Mouse (Mus musculus) erythroblast, embryonic 14.5 days (primary cell): Measurements from ENCODE around the gene Gm11168. TPM values are rescaled to one million over a fixed set of nuclear protein-coding genes. Genes with fewer than 3 reads are reported as not detected.
"Not testable (repeated sequence)": the region's sequence is repeated elsewhere in the genome, so short reads cannot be mapped to it uniquely, and the experiment has no call there.

ENCODE experiments used
- H3K27me3 ChIP-seq: 2 replicates; pipeline ENCODE4 v1.6.1; 2012; ENCODE audit warnings: inconsistent platforms; ENCODE audit not compliant: control insufficient read depth
- H3K36me3 ChIP-seq: 2 replicates; pipeline ENCODE4 v1.6.1; 2012; ENCODE audit warnings: mild to moderate bottlenecking, inconsistent platforms; ENCODE audit not compliant: control insufficient read depth
- H3K4me1 ChIP-seq: 2 replicates; pipeline ENCODE4 v1.6.1; 2012; ENCODE audit warnings: inconsistent platforms; ENCODE audit not compliant: control insufficient read depth
- H3K4me3 ChIP-seq: replicated peaks from 2 replicates; pipeline ENCODE3; 2012; ENCODE audit warnings: moderate library complexity, mild to moderate bottlenecking, inconsistent platforms
- H3K9me3 ChIP-seq: 2 replicates; pipeline ENCODE4 v1.6.1; 2012; ENCODE audit warnings: low read length, inconsistent platforms, mixed read lengths; ENCODE audit not compliant: control insufficient read depth
- polyA plus RNA-seq: library from polyadenylated mRNA; stranded (reverse); fragments of >175 nt; gene quantifications from 2 replicates; pipeline ENCODE4 v1.2.3, GENCODE M21; 2012

The Gm11168 gene
- polyA plus RNA-seq, 1 experiment: 1.2 TPM

DNA sequence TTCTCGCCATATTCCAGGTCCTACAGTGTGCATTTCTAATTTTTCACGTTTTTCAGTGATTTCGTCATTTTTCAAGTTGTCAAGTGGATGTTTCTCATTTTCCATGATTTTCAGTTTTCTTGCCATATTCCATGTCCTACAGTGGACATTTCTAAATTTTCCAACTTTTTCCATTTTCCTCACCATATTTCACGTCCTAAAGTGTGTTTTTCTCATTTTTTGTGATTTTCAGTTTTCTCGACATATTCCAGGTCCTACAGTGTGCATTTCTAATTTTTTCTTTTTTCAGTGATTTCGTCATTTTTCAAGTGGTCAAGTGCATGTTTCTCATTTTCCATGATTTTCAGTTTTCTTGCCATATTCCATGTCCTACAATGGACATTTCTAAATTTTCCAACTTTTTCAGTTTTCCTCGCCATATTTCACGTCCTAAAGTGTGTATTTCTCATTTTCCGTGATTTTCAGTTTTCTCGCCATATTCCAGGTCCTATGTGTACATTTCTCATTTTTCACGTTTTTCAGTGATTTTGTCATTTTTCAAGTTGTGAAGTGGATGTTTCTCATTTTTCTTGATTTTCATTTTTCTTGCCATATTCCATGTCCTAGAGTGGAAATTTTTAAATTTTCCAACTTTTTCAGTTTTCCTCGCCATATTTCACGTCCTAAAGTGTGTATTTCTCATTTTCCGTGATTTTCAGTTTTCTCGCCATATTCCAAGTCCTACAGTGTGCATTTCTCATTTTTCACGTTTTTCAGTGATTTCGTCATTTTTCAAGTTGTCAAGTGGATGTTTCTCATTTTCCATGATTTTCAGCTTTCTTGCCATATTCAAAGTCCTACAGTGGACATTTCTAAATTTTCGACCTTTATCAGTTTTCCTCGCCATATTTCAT lies 16.9 kb downstream of the Gm11168 start:
- H3K4me1 ChIP-seq, H3K36me3 ChIP-seq, H3K9me3 ChIP-seq, H3K4me3 ChIP-seq, H3K27me3 ChIP-seq: not testable (repeated sequence)

DNA sequence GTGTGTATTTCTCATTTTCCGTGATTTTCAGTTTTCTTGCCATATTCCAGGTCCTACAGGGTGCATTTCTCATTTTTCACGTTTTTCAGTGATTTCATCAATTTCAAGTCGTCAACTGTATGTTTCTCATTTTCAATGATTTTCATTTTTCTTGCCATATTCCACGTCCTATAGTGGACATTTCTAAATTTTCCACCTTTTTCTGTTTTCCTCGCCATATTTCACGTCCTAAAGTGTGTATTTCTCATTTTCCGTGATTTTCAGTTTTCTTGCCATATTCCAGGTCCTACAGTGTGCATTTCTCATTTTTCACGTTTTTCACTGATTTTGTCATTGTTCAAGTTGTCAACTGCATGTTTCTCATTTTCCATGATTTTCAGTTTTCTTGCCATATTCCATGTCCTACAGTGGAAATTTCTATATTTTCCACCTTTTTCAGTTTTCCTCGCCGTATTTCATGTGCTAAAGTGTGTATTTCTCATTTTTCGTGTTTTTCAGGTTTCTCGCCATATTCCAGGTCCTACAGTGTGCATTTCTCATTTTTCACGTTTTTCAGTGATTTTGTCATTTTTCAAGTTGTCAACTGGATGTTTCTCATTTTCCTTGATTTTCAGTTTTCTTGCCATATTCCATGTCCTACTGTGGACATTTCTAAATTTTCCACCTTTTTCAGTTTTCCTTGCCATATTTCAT lies 19.3 kb downstream of the Gm11168 start:
- H3K36me3 ChIP-seq, H3K9me3 ChIP-seq, H3K4me3 ChIP-seq, H3K27me3 ChIP-seq, H3K4me1 ChIP-seq: not testable (repeated sequence)

DNA sequence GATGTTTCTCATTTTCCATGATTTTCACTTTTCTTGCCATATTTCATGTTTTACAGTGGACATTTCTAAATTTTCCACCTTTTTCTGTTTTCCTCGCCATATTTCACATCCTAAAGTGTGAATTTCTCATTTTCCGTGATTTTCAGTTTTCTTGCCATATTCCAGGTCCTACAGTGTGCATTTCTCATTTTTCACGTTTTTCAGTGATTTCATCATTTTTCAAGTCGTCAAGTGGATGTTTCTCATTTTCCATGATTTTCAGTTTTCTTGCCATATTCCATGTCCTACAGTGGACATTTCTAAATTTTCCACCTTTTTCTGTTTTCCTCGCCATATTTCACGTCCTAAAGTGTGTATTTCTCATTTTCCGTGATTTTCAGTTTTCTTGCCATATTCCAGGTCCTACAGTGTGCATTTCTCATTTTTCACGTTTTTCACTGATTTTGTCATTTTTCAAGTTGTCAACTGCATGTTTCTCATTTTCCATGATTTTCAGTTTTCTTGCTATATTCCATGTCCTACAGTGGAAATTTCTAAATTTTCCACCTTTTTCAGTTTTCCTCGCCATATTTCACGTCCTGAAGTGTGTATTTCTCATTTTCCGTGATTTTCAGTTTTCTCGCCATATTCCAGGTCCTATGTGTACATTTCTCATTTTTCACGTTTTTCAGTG lies 20.3 kb downstream of the Gm11168 start, which contains the start of gene Gm10718:
Gene Gm10718, plus strand, starts transcription at position 236 of the 673 bp plus-strand sequence.
- not testable (repeated sequence) for H3K27me3 ChIP-seq, H3K36me3 ChIP-seq, H3K4me1 ChIP-seq, H3K9me3 ChIP-seq, H3K4me3 ChIP-seq

DNA sequence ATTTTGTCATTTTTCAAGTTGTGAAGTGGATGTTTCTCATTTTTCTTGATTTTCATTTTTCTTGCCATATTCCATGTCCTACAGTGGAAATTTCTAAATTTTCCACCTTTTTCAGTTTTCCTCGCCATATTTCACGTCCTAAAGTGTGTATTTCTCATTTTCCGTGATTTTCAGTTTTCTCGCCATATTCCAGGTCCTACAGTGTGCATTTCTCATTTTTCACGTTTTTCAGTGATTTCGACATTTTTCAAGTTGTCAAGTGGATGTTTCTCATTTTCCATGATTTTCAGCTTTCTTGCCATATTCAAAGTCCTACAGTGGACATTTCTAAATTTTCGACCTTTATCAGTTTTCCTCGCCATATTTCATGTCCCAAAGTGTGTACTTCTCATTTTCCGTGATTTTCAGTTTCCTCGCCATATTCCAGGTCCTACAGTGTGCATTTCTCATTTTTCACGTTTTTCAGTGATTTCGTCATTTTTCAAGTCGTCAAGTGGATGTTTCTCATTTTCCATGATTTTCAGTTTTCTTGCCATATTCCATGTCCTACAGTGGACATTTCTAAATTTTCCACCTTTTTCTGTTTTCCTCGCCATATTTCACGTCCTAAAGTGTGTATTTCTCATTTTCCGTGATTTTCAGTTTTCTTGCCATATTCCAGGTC lies 21.0 kb downstream of the Gm11168 start:
- H3K4me3 ChIP-seq, H3K9me3 ChIP-seq, H3K27me3 ChIP-seq, H3K4me1 ChIP-seq, H3K36me3 ChIP-seq: not testable (repeated sequence)

DNA sequence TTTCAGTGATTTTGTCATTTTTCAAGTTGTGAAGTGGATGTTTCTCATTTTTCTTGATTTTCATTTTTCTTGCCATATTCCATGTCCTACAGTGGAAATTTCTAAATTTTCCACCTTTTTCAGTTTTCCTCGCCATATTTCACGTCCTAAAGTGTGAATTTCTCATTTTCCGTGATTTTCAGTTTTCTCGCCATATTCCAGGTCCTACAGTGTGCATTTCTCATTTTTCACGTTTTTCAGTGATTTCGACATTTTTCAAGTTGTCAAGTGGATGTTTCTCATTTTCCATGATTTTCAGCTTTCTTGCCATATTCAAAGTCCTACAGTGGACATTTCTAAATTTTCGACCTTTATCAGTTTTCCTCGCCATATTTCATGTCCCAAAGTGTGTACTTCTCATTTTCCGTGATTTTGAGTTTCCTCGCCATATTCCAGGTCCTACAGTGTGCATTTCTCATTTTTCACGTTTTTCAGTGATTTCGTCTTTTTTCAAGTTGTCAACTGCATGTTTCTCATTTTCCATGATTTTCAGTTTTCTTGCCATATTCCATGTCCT lies 21.8 kb downstream of the Gm11168 start, which contains the start of gene Gm10717:
Gene Gm10717, plus strand, starts transcription at position 506 of the 556 bp plus-strand sequence.
- H3K27me3 ChIP-seq, H3K36me3 ChIP-seq, H3K4me3 ChIP-seq, H3K9me3 ChIP-seq, H3K4me1 ChIP-seq: not testable (repeated sequence)

DNA sequence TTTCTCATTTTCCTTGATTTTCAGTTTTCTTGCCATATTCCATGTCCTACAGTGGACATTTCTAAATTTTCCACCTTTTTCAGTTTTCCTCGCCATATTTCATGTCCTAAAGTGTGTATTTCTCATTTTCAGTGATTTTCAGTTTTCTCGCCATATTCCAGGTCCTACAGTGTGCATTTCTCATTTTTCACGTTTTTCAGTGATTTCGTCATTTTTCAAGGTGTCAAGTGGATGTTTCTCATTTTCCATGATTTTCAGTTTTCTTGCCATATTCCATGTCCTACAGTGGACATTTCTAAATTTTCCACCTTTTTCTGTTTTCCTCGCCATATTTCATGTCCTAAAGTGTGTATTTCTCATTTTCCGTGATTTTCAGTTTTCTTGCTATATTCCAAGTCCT lies 22.5 kb downstream of the Gm11168 start:
- H3K9me3 ChIP-seq, H3K27me3 ChIP-seq: not testable (repeated sequence)

DNA sequence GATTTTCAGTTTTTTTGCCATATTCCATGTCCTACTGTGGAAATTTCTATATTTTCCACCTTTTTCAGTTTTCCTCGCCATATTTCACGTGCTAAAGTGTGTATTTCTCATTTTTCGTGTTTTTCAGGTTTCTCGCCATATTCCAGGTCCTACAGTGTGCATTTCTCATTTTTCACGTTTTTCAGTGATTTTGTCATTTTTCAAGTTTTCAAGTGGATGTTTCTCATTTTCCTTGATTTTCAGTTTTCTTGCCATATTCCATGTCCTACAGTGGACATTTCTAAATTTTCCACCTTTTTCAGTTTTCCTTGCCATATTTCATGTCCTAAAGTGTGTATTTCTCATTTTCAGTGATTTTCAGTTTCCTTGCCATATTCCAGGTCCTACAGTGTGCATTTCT lies 23.0 kb downstream of the Gm11168 start:
- H3K9me3 ChIP-seq, H3K27me3 ChIP-seq, H3K36me3 ChIP-seq, H3K4me3 ChIP-seq, H3K4me1 ChIP-seq: not testable (repeated sequence)

More for the DNA sequence above, 22.5 kb downstream of the Gm11168 start:
- not testable (repeated sequence) for H3K4me1 ChIP-seq, H3K4me3 ChIP-seq, H3K36me3 ChIP-seq

DNA sequence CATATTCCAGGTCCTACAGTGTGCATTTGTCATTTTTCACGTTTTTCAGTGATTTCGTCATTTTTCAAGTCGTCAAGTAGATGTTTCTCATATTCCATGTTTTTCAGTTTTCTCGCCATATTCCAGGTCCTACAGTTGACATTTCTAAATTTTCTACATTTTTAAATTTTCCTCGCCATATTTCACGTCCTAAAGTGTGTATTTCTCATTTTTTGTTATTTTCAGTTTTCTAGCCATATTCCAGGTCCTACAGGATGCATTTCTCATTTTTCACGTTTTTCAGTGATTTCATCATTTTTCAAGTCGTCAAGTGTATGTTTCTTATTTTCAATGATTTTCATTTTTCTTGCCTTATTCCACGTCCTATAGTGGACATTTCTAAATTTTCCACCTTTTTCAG lies 23.6 kb downstream of the Gm11168 start:
- H3K9me3 ChIP-seq, H3K27me3 ChIP-seq, H3K36me3 ChIP-seq, H3K4me1 ChIP-seq, H3K4me3 ChIP-seq: not testable (repeated sequence)

DNA sequence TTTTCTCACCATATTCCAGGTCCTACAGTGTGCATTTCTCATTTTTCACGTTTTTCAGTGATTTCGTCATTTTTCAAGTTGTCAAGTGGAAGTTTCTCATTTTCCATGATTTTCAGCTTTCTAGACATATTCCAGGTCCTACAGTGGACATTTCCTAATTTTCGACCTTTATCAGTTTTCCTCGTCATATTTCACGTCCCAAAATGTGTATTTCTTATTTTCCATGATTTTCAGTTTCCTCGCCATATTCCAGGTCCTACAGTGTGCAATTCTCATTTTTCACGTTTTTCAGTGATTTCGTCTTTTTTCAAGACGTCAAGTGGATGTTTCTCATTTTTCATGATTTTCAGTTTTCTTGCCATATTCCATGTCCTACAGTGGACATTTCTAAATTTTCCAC lies 24.1 kb downstream of the Gm11168 start:
- H3K9me3 ChIP-seq, H3K4me1 ChIP-seq, H3K36me3 ChIP-seq, H3K4me3 ChIP-seq, H3K27me3 ChIP-seq: not testable (repeated sequence)

DNA sequence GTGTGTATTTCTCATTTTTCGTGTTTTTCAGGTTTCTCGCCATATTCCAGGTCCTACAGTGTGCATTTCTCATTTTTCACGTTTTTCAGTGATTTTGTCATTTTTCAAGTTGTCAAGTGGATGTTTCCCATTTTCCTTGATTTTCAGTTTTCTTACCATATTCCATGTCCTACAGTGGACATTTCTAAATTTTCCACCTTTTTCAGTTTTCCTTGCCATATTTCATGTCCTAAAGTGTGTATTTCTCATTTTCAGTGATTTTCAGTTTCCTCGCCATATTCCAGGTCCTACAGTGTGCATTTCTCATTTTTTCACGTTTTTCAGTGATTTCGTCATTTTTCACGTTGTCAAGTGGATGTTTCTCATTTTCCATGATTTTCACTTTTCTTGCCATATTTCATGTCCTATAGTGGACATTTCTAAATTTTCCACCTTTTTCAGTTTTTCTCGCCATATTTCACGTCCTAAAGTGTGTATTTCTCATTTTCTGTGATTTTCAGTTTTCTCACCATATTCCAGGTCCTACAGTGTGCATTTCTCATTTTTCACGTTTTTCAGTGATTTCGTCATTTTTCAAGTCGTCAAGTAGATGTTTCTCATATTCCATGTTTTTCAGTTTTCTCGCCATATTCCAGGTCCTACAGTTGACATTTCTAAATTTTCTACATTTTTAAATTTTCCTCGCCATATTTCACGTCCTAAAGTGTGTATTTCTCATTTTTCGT lies 26.3 kb downstream of the Gm11168 start:
- H3K4me3 ChIP-seq, H3K27me3 ChIP-seq, H3K9me3 ChIP-seq, H3K36me3 ChIP-seq, H3K4me1 ChIP-seq: not testable (repeated sequence)

DNA sequence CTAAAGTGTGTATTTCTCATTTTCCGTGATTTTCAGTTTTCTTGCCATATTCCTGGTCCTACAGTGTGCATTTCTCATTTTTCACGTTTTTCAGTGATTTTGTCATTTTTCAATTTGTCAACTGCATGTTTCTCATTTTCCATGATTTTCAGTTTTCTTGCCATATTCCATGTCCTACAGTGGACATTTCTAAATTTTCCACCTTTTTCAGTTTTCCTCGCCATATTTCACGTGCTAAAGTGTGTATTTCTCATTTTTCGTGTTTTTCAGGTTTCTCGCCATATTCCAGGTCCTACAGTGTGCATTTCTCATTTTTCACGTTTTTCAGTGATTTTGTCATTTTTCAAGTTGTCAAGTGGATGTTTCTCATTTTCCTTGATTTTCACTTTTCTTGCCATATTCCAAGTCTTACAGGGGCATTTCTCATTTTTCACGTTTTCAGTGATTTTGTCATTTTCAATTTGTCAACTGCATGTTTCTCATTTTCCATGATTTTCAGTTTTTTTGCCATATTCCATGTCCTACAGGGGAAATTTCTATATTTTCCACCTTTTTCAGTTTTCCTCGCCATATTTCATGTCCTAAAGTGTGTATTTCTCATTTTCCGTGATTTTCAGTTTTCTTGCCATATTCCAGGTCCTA lies 27.7 kb downstream of the Gm11168 start:
- H3K4me3 ChIP-seq, H3K9me3 ChIP-seq, H3K36me3 ChIP-seq, H3K27me3 ChIP-seq, H3K4me1 ChIP-seq: not testable (repeated sequence)

DNA sequence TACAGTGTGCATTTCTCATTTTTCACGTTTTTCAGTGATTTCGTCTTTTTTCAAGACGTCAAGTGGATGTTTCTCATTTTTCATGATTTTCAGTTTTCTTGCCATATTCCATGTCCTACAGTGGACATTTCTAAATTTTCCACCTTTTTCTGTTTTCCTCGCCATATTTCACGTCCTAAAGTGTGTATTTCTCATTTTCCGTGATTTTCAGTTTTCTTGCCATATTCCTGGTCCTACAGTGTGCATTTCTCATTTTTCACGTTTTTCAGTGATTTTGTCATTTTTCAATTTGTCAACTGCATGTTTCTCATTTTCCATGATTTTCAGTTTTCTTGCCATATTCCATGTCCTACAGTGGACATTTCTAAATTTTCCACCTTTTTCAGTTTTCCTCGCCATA lies 31.2 kb downstream of the Gm11168 start, which contains the start of gene Gm17535:
Gene Gm17535, plus strand, starts transcription at position 301 of the 400 bp plus-strand sequence.
- H3K27me3 ChIP-seq, H3K9me3 ChIP-seq, H3K36me3 ChIP-seq, H3K4me1 ChIP-seq, H3K4me3 ChIP-seq: not testable (repeated sequence)

DNA sequence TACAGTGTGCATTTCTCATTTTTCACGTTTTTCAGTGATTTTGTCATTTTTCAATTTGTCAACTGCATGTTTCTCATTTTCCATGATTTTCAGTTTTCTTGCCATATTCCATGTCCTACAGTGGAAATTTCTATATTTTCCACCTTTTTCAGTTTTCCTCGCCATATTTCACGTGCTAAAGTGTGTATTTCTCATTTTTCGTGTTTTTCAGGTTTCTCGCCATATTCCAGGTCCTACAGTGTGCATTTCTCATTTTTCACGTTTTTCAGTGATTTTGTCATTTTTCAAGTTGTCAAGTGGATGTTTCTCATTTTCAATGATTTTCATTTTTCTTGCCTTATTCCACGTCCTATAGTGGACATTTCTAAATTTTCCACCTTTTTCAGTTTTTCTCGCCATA lies 33.4 kb downstream of the Gm11168 start, which contains the start of gene Gm10715:
Gene Gm10715, plus strand, starts transcription at position 301 of the 400 bp plus-strand sequence.
- not testable (repeated sequence) for H3K27me3 ChIP-seq, H3K9me3 ChIP-seq, H3K36me3 ChIP-seq, H3K4me1 ChIP-seq, H3K4me3 ChIP-seq
